Mouse (Mus musculus): ENCODE data around the gene Prx.

Prx gene

GRCm38 (mm10) chr7:27560291-27560887, 61.3 kb downstream of the Prx start:
- DNase-seq (ENCODE audit: low read depth): no peak

- DNase-seq (ENCODE audit: low read depth): no peak
Measured at GRCm38 (mm10) chr7:27560978-27561377, 61.9 kb downstream of the Prx start.
